Mouse (Mus musculus) C2C12 (cell line): ENCODE measurements around the gene Gpam.

Experiments
- CTCF ChIP-seq: IDR thresholded peaks from one replicate; pipeline ENCODE4 v1.5.1; 2011; ENCODE audit not compliant: control insufficient read depth, insufficient read depth, insufficient read length
- MAX ChIP-seq: IDR thresholded peaks from one replicate; pipeline ENCODE4 v1.6.1; 2011; ENCODE audit warnings: mild to moderate bottlenecking, control low read depth

DNA sequence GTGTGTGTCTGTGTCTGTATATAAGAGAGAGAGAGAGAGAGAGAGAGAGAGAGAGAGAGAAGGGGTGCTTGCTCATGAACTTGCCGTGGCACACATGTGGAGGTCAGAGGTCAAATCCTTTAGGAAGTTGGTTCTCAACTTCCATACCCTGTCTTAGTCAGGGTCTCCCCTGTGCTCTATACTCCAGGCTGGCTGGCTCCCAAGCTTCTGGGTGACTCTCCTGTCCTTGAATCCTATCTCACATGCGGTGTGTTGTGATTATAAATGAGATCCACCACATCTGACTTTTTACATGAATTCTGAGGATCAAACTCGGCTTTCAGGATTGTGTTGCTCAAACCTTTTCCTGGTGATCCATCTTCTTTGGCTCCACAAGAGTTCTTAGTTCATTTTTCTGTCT, 5.4 kb upstream of the Gpam start:
- TF ChIP-seq CTCF = no peak
- TF ChIP-seq MAX = no peak
